Mouse (Mus musculus): ENCODE results near the gene Rabep2. TPM values are rescaled to one million over a fixed set of nuclear protein-coding genes. Genes with fewer than 3 reads are reported as not detected.
"Not testable (repeated sequence)": the region's sequence is repeated elsewhere in the genome, so short reads cannot be mapped to it uniquely, and the experiment has no call there.

Gene Rabep2
- 18.7 and 22.4 TPM in 2 replicates for polyA plus RNA-seq (2015; fragmentation: Nextera tagmentation; extraction: Ambion mirVana)

GRCm38 (mm10) chr7:126428631-126429502, at the start of gene Rabep2:
TSS of gene Rabep2 (plus strand) at chr7:126428759.
- peak within 1 kb of the TSS; percentile 90 for H3K9ac ChIP-seq
- 0 out of 2 replicates have a peak, but pooled peaks cover 1% of the 10 kb centered on the region for H3K36me3 ChIP-seq (ENCODE audit: poor library complexity, severe bottlenecking)
- peak within 1 kb of the TSS; percentile 70 for H3K4me3 ChIP-seq
- peaks cover 16% of the 10 kb centered on the region for H3K4me1 ChIP-seq
- H3K27me3 ChIP-seq, result no peaks in the 10 kb centered on the region
- peak within 1 kb of the TSS; percentile 80 for H3K27ac ChIP-seq
- peak; percentile 95 for ATAC-seq
- under 1% methylated on average over 80 of the region's 82 CpGs for WGBS
- no peaks in the 10 kb centered on the region for H3K9me3 ChIP-seq (replicated peaks)
- H3K4me2 ChIP-seq, result peak within 1 kb of the TSS; percentile 90

GRCm38 (mm10) chr7:126383565-126383964, 45.0 kb upstream of the Rabep2 start:
- Histone ChIP-seq H3K27ac (no peak overlapping the region), H3K36me3 (ENCODE audit: poor library complexity, severe bottlenecking) (peaks cover 40% of the 10 kb centered on the region), H3K4me2 (no peak overlapping the region), H3K27me3 (no peaks in the 10 kb centered on the region), H3K4me1 (no peaks in the 10 kb centered on the region), H3K4me3 (no peak overlapping the region), H3K9me3 (replicated peaks) (no peaks in the 10 kb centered on the region), H3K9ac (no peak overlapping the region)
- 88% methylated on average over 5 of the region's 5 CpGs for WGBS
- ATAC-seq, result no peak

DNA sequence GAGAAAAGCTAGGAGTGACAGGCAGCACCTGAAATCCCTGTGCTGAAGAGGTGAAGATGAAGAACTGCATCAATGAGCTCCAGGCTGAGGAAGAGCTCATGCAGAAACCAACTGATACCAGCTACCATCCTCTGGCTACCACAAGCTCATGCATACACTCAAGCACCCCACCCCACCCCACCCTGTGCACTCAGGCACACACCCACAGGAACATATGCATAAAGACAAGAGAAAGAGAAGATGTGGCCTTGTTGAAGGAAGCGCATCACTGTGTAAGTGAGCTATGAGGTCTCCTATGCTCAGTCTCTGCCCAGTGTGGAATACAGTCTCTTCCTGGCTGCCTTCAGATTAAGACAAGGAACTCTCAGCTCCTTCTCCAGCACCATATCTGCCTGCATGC, 40.4 kb upstream of the Rabep2 start:
- Histone ChIP-seq H3K4me1 (no peaks in the 10 kb centered on the region), H3K9me3 (replicated peaks) (no peaks in the 10 kb centered on the region), H3K4me2 (no peak overlapping the region), H3K36me3 (ENCODE audit: poor library complexity, severe bottlenecking) (peaks cover 73% of the 10 kb centered on the region), H3K9ac (no peak overlapping the region), H3K27me3 (no peaks in the 10 kb centered on the region), H3K27ac (no peak overlapping the region), H3K4me3 (no peak overlapping the region)
- ATAC-seq, result no peak
- 96% methylated on average over 1 of the region's 1 CpGs for WGBS

- H3K4me3 ChIP-seq; H3K27ac ChIP-seq; H3K9ac ChIP-seq; ATAC-seq; H3K27me3 ChIP-seq; H3K4me2 ChIP-seq; H3K9me3 ChIP-seq (replicated peaks): not testable (repeated sequence)
- 88% methylated on average over 7 of the region's 7 CpGs for WGBS
- peaks cover 15% of the 10 kb centered on the region for H3K4me1 ChIP-seq
- H3K36me3 ChIP-seq (ENCODE audit: poor library complexity, severe bottlenecking), result peaks cover 48% of the 10 kb centered on the region
These were observed 36.3 kb upstream of the Rabep2 start for GRCm38 (mm10) chr7:126392086-126392884.

- H3K27ac ChIP-seq, result 0 out of 2 replicates have a peak within 1 kb of the TSS, but pooled peaks have one; percentile 17
- H3K4me3 ChIP-seq, result peak within 1 kb of the TSS; percentile 72
- peak within 1 kb of the TSS; percentile 78 for H3K4me2 ChIP-seq
- peak within 1 kb of the TSS; percentile 80 for H3K9ac ChIP-seq
- H3K4me1 ChIP-seq, result peaks cover 16% of the 10 kb centered on the region
- no peaks in the 10 kb centered on the region for H3K27me3 ChIP-seq
- H3K36me3 ChIP-seq (ENCODE audit: poor library complexity, severe bottlenecking), result peaks cover 8% of the 10 kb centered on the region
- ATAC-seq, result peak; percentile 100
- under 1% methylated on average over 59 of the region's 59 CpGs for WGBS
- no peaks in the 10 kb centered on the region for H3K9me3 ChIP-seq (replicated peaks)
These were observed 32.0 kb upstream of the Rabep2 start, which contains the start of gene Nfatc2ip for GRCm38 (mm10) chr7:126396298-126397119. TSS of gene Nfatc2ip (minus strand) at chr7:126396737.

- no peak overlapping the region for H3K27ac ChIP-seq
- peaks cover 3% of the 10 kb centered on the region; the same call in 1 of the 2 replicates for H3K36me3 ChIP-seq (ENCODE audit: poor library complexity, severe bottlenecking)
- H3K4me3 ChIP-seq, result no peak overlapping the region
- peak overlapping the region; percentile 37 for H3K4me2 ChIP-seq
- 49% methylated on average over 6 of the region's 6 CpGs for WGBS
- H3K9me3 ChIP-seq (replicated peaks), result no peaks in the 10 kb centered on the region
- ATAC-seq, result no peak
- no peaks in the 10 kb centered on the region for H3K27me3 ChIP-seq
- peaks cover 16% of the 10 kb centered on the region for H3K4me1 ChIP-seq
- no peak overlapping the region for H3K9ac ChIP-seq
These were observed 31.3 kb upstream of the Rabep2 start for GRCm38 (mm10) chr7:126397221-126397620.

GRCm38 (mm10) chr7:126397822-126398221, 30.7 kb upstream of the Rabep2 start:
- Histone ChIP-seq H3K27ac (no peak overlapping the region), H3K4me3 (no peak overlapping the region), H3K4me1 (peaks cover 16% of the 10 kb centered on the region), H3K27me3 (no peaks in the 10 kb centered on the region), H3K36me3 (ENCODE audit: poor library complexity, severe bottlenecking) (peaks cover 3% of the 10 kb centered on the region; the same call in 1 of the 2 replicates), H3K9ac (no peak overlapping the region), H3K9me3 (replicated peaks) (no peaks in the 10 kb centered on the region), H3K4me2 (no peak overlapping the region)
- ATAC-seq, result no peak
- WGBS, result over 99% methylated on average over 4 of the region's 4 CpGs

- WGBS, result 8% methylated on average over 5 of the region's 5 CpGs
- H3K36me3 ChIP-seq (ENCODE audit: poor library complexity, severe bottlenecking), result no peaks in the 10 kb centered on the region
- H3K9me3 ChIP-seq (replicated peaks), result no peaks in the 10 kb centered on the region
- no peak overlapping the region for H3K4me2 ChIP-seq
- no peaks in the 10 kb centered on the region for H3K27me3 ChIP-seq
- no peak overlapping the region for H3K27ac ChIP-seq
- ATAC-seq, result no peak
- no peak overlapping the region for H3K9ac ChIP-seq
- peaks cover 16% of the 10 kb centered on the region for H3K4me1 ChIP-seq
- H3K4me3 ChIP-seq, result no peak overlapping the region
These were observed 29.0 kb upstream of the Rabep2 start for GRCm38 (mm10) chr7:126399548-126399947.

DNA sequence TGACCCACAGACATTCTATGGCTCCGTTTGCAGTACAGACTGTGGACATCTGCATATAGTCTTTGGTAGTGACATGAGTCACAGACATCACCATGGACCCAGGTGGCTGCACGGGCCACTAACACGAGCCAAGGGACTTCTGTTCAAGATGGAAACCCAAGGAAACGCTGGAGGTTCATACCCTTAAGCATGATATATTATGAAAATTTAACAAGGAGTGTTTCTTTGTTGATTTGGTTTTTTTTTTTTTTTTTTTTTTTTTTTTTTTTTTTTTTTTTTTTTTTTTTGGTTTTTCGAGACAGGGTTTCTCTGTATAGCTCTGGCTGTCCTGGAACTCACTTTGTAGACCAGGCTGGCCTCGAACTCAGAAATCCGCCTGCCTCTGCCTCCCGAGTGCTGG, 26.0 kb upstream of the Rabep2 start:
- not testable (repeated sequence) for H3K4me1 ChIP-seq; H3K9me3 ChIP-seq (replicated peaks); H3K27me3 ChIP-seq; ATAC-seq; H3K4me2 ChIP-seq; H3K4me3 ChIP-seq; H3K9ac ChIP-seq; H3K36me3 ChIP-seq (ENCODE audit: poor library complexity, severe bottlenecking); H3K27ac ChIP-seq
- 87% methylated on average over 8 of the region's 8 CpGs for WGBS

DNA sequence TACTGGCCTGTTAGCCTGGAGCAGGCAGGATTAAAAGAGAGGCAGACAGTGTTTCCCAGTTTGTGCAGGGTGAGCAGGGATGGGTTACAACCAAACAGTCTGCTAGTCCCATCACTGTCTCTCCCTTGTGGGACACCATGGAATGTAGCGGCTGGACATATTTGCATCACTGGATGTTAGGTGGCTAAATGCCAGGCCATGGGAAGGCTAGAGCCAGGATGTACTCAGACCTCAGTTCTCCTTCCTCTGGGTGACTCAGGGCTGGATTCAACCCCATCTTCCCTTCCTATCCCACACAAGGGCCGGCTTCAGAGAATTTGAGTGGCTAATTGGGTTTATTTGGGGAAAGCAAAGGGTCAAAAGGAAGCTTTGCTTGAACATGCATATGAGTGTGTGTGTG, 19.9 kb upstream of the Rabep2 start:
- H3K27ac ChIP-seq, result no peak overlapping the region
- H3K4me3 ChIP-seq, result no peak overlapping the region
- no peaks in the 10 kb centered on the region for H3K4me1 ChIP-seq
- no peak overlapping the region for H3K4me2 ChIP-seq
- ATAC-seq, result no peak
- no peak overlapping the region for H3K9ac ChIP-seq
- no peaks in the 10 kb centered on the region for H3K9me3 ChIP-seq (replicated peaks)
- no peaks in the 10 kb centered on the region for H3K36me3 ChIP-seq (ENCODE audit: poor library complexity, severe bottlenecking)
- no peaks in the 10 kb centered on the region for H3K27me3 ChIP-seq
- 78% methylated on average over 2 of the region's 2 CpGs for WGBS

DNA sequence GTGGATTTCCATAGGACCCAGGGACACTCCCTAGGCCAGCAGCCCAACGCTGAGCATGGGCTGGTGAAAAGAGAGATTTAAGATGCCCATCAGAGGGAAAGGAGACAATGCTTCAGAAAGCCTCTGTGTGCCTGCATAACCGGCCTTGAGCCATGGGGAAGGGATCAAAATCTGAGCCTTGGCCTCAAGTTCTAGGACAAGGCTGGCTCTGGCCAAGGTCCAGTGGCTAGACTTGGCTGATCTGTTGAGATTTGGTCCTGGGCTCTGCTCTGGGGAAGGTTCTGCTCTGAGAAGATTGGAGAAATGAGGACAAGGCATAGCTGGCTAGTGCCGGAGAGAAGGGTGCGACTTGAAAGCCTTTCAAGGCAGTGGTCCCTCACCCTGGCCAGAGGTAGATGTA, 17.5 kb upstream of the Rabep2 start:
- Histone ChIP-seq H3K36me3 (ENCODE audit: poor library complexity, severe bottlenecking) (no peaks in the 10 kb centered on the region), H3K4me3 (no peak overlapping the region), H3K9ac (no peak overlapping the region), H3K9me3 (replicated peaks) (no peaks in the 10 kb centered on the region), H3K27me3 (no peaks in the 10 kb centered on the region), H3K27ac (no peak overlapping the region), H3K4me1 (no peaks in the 10 kb centered on the region), H3K4me2 (no peak overlapping the region)
- no peak for ATAC-seq
- 95% methylated on average over 4 of the region's 4 CpGs for WGBS
